Mouse (Mus musculus) cerebellum, adult 9-10 months (tissue): ENCODE results near the gene Olfr1247.
"Not testable (repeated sequence)": the region's sequence is repeated elsewhere in the genome, so short reads cannot be mapped to it uniquely, and the experiment has no call there.

Source experiments
- DNase-seq: peaks from one replicate; pipeline ENCODE4 v3.0.0; 2022

Gene Olfr1247

DNA sequence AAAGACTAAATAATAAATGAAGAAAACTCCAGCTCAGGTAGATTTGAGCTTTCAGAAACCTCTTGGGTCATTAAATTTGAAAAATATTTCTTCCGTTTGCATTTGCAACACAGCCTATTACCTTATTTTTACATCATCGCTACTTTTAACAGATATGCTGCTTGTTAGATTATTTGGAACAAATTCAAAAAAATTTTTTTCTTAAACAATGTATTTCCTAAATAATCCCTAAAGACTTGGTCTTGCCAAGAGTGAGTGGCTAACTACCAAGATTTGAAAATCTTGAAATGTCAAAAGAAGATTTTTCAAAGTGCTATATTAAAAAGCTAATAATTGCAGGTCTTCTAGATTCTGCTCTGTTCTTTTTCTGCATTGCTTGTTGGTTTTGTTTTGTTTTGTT lies at the start of gene Olfr1247:
TSS of gene Olfr1247 (minus strand) at position 101 of the 400 bp plus-strand sequence.
- no peak for DNase-seq

DNA sequence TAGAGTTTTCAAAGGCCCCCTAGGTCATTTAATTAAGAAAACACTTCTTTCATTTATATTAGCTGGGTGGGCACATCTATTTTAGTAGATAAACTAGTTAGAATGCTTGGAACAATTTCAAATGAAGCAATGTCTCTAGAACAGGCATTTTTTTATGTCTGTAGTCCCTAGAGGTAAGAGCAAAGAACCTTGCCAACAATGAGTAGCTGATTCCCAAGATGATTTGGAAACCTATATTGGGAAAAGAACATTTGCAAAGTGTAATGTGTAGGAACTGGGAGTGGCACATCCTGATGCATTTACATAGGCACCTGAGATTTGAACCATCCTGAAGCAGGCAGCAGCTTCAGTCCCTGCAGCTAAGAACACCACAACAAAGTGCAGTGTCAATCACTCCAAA lies 47.4 kb upstream of the Olfr1247 start, which contains the start of gene Olfr1250:
TSS of gene Olfr1250 (minus strand) at position 101 of the 400 bp plus-strand sequence.
- no peak for DNase-seq

DNA sequence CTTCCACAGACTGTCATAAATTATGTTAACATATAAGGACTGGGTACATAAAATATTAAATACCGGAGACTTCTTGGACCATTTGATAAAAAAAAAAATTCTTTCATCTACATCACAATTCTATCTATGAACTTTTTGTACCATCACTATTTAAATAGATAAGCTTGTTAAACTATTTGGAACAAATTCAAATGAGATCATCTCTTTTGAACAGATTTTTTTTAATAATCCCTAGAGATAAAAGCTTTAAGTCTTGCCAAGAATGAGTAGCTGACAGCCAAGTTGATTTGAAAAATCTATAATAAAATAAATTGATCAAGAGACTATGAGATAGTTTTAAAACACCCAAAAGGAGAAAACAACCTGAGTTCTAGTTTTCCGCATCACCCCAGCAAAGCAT lies 21.0 kb upstream of the Olfr1247 start, which contains the start of gene Olfr1249:
TSS of gene Olfr1249 (minus strand) at position 101 of the 400 bp plus-strand sequence.
- no peak for DNase-seq

DNA sequence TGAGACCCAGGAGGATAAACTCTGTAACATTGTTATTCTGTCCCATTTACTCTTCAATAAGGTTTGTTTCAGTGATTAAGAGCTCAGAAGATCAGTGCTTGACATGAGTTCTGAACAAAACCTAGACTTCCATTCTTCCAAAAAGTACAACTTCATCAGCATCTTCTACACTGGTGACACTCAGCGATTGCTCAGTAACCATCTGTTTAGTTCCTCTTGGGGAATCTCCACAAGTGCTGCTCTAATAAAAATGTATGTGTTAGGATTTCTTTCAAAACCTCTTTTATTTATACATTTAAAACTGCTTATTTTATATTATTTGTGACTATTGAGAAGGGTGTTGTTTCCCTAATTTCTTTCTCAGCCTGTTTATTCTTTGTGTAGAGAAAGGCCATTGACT lies 4.2 kb upstream of the Olfr1247 start, which contains the start of gene Olfr1248:
TSS of gene Olfr1248 (minus strand) at position 101 of the 400 bp plus-strand sequence.
- not testable (repeated sequence) for DNase-seq

DNA sequence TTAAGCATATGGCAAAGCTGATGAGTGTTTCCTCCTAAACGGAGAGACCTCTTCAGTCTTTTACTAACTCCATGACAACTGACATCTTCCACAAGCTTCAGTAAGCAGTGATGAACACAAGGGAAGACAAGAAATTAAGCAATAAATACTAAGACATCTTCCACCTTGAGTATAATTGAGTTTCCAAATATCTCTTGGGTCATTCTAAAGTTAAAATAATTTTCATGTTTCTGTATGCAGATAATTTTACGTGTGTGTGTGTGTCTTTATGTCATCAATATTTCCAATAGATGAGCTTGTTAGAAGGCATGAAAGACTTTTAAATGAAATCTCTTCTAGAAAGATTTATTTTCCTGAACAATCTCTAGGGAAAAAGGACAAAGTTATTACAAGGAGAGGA lies 20.9 kb downstream of the Olfr1247 start, which contains the start of gene Olfr1246:
TSS of gene Olfr1246 (minus strand) at position 101 of the 400 bp plus-strand sequence.
- no peak for DNase-seq

DNA sequence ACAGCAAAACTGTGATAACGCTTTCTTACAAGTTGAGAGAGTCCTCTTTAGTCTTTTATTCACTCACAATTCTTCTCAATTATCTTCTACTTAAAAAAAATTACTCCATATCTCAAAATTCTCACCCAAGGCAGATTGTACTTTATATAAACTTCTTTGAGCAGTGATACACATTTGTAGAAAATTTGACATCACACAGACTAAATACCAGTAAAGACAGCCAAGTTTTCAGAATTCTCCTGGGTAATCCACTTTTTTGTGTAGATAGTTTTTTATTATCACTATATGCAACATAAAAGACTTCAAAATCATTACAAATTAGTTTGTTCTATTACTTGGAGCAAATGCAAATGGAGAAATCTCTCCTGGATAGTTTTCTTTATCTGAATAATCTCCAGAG lies 35.6 kb downstream of the Olfr1247 start, which contains the start of gene Olfr1245:
TSS of gene Olfr1245 (minus strand) at position 101 of the 400 bp plus-strand sequence.
- DNase-seq = no peak

DNA sequence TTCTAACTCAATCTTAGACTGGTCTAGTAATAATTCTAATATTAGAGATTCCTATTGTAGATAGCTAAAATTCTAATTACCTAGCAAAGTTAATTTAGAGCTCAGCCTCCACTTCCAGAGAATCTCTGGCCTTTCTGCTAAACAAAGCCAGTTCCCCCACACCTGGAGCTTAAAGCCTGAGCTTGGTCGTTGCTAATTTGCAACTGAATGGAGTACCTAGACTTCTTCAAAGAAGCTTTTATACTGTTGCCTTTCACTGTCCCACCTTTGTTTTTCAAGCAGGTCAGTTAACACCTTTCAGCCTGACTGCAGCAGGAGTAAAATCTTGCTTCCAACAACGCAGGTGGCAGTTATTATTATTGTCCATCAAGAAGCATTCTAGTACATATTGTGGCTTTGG lies 51.2 kb downstream of the Olfr1247 start:
- not testable (repeated sequence) for DNase-seq
